Mouse (Mus musculus) cerebellum, adult 9-11 months (tissue): ENCODE data around the gene Adamts5.

Experiments
- DNase-seq: peaks from one replicate; pipeline ENCODE4 v3.0.0; 2022

Gene Adamts5

GRCm38 (mm10) chr16:85901581-85901910 is at the start of gene Adamts5:
Gene Adamts5, minus strand, starts transcription at chr16:85901828.
- no peak for DNase-seq

- DNase-seq: no peak
These were observed 48.7 kb upstream of the Adamts5 start for GRCm38 (mm10) chr16:85950356-85950755.

DNA sequence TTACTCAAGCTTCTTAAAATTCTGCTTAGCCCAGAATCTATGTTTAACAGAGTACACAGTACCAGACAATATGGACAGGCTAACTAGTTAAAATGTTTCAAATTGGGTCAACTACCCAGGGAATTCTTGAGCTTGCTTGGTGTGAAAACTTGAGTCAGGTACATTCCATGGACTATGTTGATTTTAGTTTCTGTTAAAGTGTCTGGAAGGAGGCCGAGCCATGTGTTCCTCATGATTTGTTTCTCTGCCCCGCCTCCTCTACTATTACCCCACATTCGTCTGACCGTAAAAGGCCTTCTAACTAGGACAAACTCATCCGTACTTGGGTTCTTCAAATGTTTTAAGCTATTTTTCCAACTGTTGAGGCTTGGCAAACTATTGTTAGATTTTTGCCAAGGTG is 24.4 kb upstream of the Adamts5 start:
- DNase-seq: no peak

DNA sequence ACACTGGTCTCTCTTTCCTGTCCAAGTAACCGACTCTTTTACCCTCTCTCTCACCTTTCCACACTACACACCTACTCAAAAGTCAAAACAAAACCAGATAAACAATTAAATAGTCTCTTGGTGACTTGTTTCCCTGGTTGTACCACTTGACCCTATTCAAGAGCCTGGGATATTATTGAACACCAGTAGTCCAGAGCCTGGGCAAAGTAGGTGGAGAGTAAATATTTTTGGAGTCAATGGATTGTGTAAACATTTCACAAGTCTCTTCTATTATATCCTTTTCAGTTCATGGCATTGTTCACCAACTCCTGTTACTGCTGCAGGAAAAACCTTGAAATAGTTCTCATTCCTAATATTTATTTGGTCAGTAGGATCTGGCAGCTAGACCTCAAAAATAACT is 20.8 kb upstream of the Adamts5 start:
- DNase-seq: no peak

DNA sequence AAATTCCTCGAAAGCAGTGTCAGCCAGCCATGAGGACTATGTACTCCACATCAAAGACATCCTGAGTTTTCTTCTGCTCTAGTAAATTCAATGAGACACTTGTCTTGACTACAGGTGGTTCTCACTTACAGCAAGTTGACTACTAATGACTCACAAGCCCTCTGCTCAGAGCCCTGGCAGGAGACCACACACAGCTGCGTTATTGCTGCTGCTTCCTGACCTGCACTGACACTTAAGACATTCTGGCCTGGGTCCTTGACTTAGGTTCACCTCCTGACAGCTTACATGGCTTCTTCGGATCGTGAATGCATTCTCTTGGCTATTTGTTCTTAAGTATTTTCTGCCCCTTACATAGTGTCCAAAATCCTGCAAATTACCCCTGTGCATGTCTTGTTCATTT is 18.5 kb upstream of the Adamts5 start:
- DNase-seq: no peak

DNA sequence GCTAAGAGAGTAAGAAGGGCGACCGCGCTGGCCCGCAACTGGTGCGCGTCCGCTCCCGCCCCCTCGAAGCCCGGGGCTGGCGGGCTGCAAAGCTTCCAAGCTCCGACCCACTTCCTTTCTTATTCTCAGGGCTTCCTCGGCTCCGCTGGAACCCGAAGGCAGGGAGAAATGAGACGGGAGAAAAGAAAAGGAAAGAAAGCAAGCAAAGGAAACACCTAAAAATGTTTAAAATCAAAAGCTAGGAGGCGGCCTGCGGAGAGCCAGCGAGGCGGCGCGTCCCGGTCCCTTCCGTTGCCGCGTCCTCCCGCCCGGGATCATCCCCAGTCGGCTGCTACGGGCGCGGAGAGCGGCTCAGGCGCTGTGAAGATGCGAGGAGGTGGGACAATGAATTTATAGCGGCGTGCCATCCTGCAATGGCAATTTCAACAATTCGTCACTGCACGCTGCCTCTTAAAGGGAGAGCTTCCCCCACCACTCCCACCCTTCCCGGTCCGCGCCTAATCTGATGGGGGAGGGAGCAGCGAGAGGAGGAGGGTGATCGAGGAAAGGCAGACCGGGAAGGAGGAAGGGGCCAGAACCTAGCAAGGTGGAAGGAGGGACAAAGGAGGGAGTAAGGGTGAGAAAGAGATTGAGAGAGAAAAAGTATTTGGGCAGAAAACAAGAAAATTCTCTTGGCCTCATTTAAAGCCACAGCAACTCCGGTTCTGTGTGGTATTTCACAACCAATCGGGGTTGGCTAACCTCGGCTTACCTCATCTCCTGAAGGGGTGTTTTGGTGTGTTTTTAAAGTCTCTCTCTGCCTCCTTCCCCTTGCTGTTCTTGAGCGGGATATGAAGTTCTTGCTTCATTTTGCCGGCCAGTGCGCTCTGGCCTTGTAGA is 687 bp downstream of the Adamts5 start:
- no peak for DNase-seq

DNA sequence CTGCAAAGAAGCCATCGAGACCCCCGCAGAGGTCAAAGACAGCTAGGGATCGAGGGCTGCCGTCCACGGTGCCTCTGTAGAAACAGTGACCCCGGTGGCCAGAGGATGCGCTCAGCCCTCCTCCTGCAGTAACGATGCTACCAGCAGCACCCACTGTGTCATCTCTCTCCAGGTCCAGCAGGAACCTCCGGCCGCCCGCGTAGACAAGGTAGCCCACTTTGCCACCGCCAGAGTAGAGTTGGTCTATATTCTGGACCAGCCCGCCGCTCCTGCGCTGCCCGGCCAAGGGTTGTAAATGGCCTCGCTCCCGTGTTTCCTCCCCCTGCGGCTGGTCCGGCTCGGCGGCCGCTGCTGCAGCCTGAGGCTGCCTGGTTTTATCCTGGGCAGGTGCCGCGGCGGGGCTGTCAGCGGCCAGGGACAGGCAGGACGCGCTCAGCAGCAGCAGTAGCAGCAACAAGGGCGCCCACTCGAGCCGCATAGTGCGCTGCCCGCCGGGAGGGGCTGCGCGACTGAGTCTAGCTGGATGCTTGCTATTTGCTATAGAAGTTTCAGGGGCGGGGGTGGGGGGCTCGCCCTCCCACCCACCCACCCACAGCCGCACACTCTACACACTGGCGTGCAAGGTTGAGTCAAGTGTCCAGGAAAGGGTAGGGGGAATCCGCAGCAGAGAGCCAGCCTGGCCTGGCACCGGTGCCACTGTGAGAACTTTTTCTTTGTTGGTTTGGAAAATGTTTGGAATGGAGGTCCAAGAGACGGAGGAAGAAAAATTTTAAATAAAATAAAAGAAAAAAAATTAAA is 1.6 kb downstream of the Adamts5 start:
- no peak for DNase-seq

GRCm38 (mm10) chr16:85899301-85899721 is 2.3 kb downstream of the Adamts5 start:
- no peak for DNase-seq

- DNase-seq: no peak
These were observed 2.8 kb downstream of the Adamts5 start for GRCm38 (mm10) chr16:85898816-85899215.

- DNase-seq: no peak
These were observed 3.2 kb downstream of the Adamts5 start for GRCm38 (mm10) chr16:85898391-85898790.

DNA sequence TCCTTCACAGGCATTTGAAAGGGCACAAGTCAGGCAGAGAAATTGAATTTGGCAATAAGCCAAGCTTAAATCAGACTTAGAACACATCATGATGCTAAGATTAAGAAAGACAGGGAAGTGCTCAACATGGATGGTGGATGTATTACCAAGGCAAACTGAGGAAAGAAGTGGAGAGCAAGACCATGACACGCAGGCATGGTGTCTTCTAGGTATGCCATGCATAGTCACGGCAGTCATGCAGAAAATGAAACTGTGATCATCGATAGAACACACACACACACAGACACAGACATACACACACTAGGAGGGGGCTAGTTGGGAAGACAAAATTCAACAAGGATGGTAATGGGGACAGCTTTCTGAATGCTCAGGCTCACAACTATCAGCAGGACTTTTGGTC is 3.8 kb downstream of the Adamts5 start:
- DNase-seq: no peak

DNA sequence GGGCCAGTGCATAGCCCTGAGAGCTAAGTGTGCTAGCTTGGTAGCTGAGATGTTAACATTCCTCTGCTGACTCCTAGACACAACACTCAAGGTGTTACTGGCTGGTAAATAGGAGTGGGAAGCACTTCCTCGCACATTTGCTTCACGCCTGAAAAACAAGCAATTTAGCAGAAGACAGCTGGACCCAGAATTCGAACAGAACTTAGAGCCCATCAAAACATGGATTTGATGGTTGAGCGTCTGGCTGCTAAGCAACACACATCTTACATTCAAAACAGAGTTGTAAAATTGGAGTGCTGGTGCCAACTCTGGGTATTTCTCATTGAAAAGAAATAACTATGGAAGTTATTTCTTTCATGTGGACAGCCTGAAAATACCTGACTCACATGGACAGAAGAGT is 5.7 kb downstream of the Adamts5 start:
- no peak for DNase-seq

DNA sequence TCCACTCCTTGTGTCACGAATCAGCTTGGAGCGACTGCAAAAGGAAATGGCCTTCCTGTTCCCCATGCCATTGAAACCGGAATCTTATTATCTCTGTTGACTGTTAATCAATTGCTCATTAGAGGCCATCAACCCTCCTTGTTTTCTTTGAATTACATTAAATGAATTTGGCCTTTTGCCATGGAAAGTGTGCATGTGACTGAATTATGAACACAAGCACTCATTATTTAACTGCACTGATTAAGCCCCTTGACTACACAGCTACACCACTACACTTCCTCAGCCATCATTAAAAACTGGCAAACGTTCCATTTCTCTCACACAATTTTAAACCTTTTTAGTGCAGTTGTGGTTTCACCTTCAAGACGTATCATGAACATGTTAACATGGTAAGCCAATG is 11.8 kb downstream of the Adamts5 start:
- no peak for DNase-seq

GRCm38 (mm10) chr16:85887289-85888051 is 14.2 kb downstream of the Adamts5 start:
- DNase-seq: no peak

DNA sequence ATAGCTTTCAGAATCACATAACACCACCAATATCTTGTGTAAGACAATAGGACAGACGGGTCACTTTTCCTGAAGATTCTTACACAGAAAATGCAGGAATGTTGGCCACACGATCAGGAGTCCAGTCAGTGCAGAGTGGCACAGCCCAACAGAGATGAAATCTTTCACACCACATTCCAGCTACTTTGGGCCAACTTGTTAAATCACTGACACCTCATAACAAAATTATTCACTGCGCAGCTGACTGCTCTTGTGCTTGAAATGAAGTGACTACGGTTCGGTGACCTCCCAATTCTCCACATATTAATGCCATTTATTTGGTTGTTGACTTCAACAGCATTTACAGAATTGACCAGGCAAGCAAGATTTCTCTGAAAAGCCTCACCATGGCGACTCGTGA is 22.6 kb downstream of the Adamts5 start:
- DNase-seq: no peak

DNA sequence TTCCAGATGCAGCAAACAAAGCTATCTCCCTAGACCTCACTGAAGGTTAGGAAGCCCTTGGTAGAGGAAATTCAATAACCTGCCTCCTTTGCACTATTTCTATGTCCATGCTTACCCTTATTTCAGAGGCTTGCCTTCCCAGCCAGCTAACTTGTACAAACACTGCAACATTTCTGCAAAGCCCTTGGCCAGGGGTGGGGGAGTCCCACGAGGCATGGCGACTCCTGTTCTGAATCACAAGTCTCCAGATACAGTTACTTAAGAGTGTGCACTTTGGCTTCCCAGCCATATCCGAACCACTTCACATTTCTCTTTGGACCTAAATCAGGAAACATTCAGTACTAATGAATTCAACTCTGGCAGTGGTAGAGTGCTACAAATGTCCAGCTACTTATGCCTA is 27.5 kb downstream of the Adamts5 start:
- DNase-seq: no peak

DNA sequence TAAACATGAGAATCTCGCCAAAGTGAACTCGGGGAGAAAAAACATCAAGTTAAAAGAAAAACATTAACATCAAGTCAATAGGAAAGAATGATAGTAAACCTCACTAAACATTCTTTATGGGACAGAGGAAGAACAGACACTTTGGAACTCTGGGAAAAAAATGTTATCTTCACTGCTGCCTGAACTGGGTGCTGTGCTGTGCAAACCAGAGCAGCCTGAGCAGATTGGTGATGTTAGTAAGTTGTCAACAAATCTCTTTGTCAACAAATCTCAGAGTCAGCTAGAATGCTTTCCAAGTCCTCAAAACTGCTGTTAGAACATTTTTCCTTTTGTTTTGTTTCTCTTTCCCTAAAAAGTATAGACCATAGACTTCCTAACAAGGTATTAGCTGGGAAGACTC is 29.7 kb downstream of the Adamts5 start:
- DNase-seq: no peak

DNA sequence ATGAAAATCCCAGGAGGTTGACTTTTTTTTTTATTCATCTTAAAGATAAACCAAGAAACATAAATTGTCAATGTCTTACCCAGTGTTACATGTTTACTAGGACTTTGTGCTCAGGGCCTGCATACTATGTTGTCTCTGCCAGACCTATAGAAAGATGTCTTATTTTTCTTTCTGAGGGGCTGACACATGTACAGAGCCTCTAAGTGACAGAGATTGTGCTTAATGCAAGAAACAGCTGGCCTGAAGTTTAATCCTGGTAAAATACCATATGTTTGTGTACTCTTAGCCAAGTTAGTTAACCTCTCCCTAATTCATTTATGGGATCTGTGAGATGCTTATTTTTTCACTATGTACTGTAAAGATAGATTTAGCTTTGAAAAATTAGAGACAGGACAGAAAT is 30.4 kb downstream of the Adamts5 start:
- DNase-seq: no peak

DNA sequence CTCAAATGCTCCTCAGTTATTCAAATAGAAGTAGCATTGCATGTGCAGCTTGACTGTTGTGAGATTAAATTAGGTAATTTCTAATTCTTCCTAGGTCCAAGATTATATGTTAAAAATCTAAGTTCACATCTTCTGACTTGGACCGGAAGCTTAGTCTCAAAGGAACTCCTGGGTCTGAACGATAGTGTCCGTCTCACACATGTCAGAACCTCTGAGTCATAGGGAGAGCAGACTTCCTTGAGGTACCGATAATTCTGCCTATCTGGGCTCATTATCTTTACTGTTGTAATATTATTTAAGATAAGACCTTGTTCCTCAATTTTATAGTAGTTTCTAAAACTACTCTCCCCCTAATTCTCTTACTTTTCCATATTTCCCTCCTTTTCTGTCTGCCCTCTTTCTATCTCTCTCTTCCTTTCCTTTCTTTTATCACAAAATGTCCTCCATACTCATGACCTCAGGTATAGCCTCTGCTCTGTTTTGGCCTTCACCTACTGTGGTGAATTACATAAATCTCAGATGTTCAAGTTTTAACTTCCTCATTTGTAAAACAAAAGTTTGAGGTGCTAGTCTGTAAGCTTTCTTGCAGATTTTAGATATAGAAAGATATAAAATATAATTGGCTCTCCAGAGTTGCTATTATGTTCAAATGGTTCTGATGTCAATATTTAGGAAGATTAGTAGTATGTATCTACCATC is 36.8 kb downstream of the Adamts5 start:
- DNase-seq: no peak

GRCm38 (mm10) chr16:85854505-85854904 is 47.1 kb downstream of the Adamts5 start:
- DNase-seq: no peak

DNA sequence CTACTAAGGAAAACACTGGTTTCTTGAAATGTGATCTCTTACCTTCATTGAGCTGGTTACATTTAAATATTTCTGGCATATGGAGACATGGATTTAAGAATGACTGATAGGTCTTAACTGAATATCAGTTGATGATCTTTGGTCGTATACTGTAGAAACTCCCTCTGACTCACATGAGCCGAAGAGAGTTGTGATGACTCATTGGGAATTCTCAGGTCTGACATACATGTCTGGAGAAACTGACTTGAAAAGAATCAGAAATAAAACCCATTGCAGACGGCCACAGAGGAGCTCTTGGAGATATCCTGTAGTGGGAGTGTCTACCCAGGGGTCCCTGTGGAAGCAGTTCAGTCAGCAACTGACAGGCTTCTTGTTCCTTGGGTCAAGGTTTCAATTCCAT is 74.6 kb downstream of the Adamts5 start:
- no peak for DNase-seq

- DNase-seq: no peak
These were observed 79.2 kb downstream of the Adamts5 start for GRCm38 (mm10) chr16:85822330-85822916.
